Mouse (Mus musculus) forebrain, embryonic 15.5 days (tissue): ENCODE measurements around the gene Vars2. TPM values are rescaled to one million over a fixed set of nuclear protein-coding genes. Genes with fewer than 3 reads are reported as not detected.

Experiments
- ATAC-seq: fragments of 200-750 bp; cut with Nextera tagmentation; replicated peaks from 2 replicates; pipeline ENCODE4 v1.8.0; 2017; ENCODE audit warnings: mild to moderate bottlenecking, moderate TSS enrichment, moderate library complexity
- H3K27ac ChIP-seq: fragments of 300-500 bp; sonication (generic); replicated peaks from 2 replicates; pipeline ENCODE4 v1.5.1; 2015; ENCODE audit warnings: mild to moderate bottlenecking, inconsistent platforms
- H3K27me3 ChIP-seq: fragments of 300-500 bp; sonication (generic); 2 replicates; pipeline ENCODE4 v1.6.1; 2015; ENCODE audit warnings: inconsistent platforms
- H3K36me3 ChIP-seq: fragments of 300-500 bp; sonication (generic); 2 replicates; pipeline ENCODE4 v1.6.1; 2015; ENCODE audit warnings: mild to moderate bottlenecking, inconsistent platforms
- H3K4me1 ChIP-seq: fragments of 300-500 bp; sonication (generic); 2 replicates; pipeline ENCODE4 v1.6.1; 2015; ENCODE audit warnings: inconsistent platforms
- H3K4me2 ChIP-seq: fragments of 300-500 bp; sonication (generic); replicated peaks from 2 replicates; pipeline ENCODE4 v1.6.1; 2015; ENCODE audit warnings: mild to moderate bottlenecking, inconsistent platforms
- H3K4me3 ChIP-seq: fragments of 300-500 bp; sonication (generic); 2 replicates; pipeline ENCODE4 v1.5.1; 2015; ENCODE audit warnings: mild to moderate bottlenecking, inconsistent platforms
- H3K9ac ChIP-seq: fragments of 300-500 bp; sonication (generic); replicated peaks from 2 replicates; pipeline ENCODE4 v1.6.1; 2015; ENCODE audit warnings: mild to moderate bottlenecking, inconsistent platforms
- H3K9me3 ChIP-seq: fragments of 300-500 bp; sonication (generic); 2 replicates; pipeline ENCODE4 v1.6.1; 2016; ENCODE audit warnings: inconsistent platforms
- WGBS: fragments of 180-500 bp; shearing (Covaris S2); methylation state at CpG from one replicate; pipeline ENCODE4 v1.1.7; 2015; ENCODE audit warnings: mixed read lengths; 5-methylcytosine and 5-hydroxymethylcytosine counted together
- polyA plus RNA-seq: library from polyadenylated mRNA; unstranded; fragments of >200 nt; fragmentation: Nextera tagmentation; extraction: Ambion mirVana; gene quantifications from 2 replicates; pipeline ENCODE4 v1.2.1, GENCODE M21; 2015

The Vars2 gene
- polyA plus RNA-seq, 1 experiment from 2014 or later, result 18.1 TPM

DNA sequence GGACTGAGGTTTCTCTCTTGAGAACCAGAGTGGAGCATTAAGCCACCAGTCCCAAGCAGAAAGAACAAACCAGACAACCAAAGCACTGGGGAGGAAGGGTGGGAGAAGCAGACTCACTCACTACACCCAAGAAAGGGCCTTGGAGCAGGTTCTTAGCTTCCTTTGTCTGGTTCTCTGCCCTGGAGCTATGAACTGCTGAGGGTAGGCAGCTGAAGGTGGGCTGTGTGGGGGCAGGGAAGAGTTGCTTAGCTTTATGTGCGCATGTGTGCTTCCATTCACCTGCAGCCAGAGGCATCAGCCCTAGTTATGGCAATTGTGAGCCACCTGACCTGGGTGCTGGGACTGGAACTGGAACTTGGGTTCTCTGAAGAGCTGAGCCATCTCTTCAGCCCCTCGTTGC is 14.3 kb downstream of the Vars2 start:
- Histone ChIP-seq H3K27ac (no peak overlapping the region), H3K9ac (no peak overlapping the region), H3K9me3 (no peaks in the 10 kb centered on the region), H3K4me1 (no peaks in the 10 kb centered on the region), H3K36me3 (peaks cover 33% of the 10 kb centered on the region), H3K27me3 (no peaks in the 10 kb centered on the region), H3K4me2 (no peak overlapping the region), H3K4me3 (no peak overlapping the region)
- no peak for ATAC-seq
- 84% methylated on average over 2 of the region's 2 CpGs for WGBS

DNA sequence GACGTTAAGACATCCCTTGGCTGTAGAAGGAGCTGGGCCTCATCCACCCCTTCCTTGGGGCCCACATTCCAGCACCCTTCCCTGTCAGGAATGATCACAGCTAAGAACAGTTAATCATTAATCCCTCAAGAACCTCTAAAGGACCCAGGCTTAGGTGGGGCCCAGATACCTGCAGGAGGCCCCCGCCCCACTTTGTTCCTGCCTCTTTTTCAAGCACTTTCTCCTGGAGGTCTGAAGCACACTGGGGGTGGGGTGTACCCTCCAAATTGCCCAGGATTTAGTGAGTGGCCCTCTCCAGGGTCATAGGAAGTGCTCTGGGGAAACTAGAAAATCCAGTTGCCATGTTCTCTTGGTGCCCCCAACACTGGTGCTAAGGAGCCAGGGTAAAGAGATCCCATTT is 18.0 kb downstream of the Vars2 start:
- no peak for ATAC-seq
- H3K9me3 ChIP-seq, result no peaks in the 10 kb centered on the region
- no peaks in the 10 kb centered on the region; the same call in 1 of the 2 replicates for H3K27me3 ChIP-seq
- H3K36me3 ChIP-seq, result no peaks in the 10 kb centered on the region
- H3K9ac ChIP-seq, result no peak overlapping the region
- no peak overlapping the region for H3K4me3 ChIP-seq
- no peak overlapping the region for H3K27ac ChIP-seq
- no peaks in the 10 kb centered on the region for H3K4me1 ChIP-seq
- H3K4me2 ChIP-seq, result no peak overlapping the region
- 73% methylated on average over 2 of the region's 2 CpGs for WGBS

DNA sequence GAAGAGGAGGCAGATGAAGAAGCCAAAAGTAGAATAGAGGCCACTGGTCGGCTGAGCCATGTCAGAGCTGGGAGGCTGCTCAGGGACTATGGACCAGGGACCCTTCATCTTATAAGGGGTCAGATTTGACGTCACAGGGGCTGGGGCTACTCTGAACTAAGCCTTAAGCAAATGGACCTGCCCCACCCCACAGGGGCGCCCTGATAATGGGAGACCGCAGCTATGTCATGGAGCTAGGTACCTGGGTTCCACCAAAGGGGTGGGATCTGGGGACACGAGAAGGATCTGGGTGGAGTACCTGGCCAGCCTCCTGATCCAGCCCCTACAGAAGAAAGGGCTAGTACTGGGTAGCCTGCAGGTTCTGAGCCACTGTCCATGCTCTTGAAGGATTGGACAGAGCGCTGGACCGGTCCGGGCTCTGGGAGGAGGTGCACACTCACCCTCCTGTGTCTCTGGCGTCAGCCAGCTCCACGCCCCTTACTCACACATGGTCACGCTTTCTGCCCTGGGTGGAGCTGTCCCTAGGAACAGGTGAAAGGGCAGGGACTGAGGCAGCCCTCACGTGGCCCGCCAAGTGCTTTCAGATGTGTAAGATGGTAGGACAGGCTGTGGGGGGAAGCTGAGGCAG is 23.7 kb downstream of the Vars2 start, which contains the start of gene Mucl3:
TSS of gene Mucl3 (minus strand) at position 87 of the 628 bp plus-strand sequence.
- H3K4me1 ChIP-seq, result no peaks in the 10 kb centered on the region
- H3K27me3 ChIP-seq, result no peaks in the 10 kb centered on the region; the same call in 1 of the 2 replicates
- H3K27ac ChIP-seq, result no peak within 1 kb of the TSS
- WGBS, result 74% methylated on average over 13 of the region's 13 CpGs
- H3K36me3 ChIP-seq, result no peaks in the 10 kb centered on the region
- no peak within 1 kb of the TSS for H3K4me3 ChIP-seq
- H3K9ac ChIP-seq, result no peak within 1 kb of the TSS
- ATAC-seq, result no peak
- no peak within 1 kb of the TSS for H3K4me2 ChIP-seq
- no peaks in the 10 kb centered on the region for H3K9me3 ChIP-seq

DNA sequence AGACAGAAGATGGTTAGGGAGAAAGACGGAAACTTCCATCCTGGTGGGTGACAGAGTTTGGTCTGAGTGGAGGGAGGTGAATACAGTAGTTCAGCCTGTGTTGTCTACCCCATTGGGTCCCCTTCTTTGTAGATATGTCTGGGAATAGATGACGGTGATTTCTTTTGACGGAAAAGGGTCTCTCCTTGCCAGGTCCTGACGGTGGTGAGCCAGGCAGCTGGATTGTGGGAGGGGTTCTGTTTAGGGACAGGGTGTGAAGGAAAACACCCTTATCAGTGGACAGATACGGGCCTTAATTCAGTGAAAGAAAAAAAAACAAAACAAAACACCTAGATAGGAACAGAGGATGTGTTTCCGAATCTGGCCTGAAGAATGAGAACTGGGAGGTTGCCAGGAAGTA is 28.0 kb downstream of the Vars2 start:
- peaks cover 3% of the 10 kb centered on the region for H3K4me1 ChIP-seq
- no peak overlapping the region for H3K4me3 ChIP-seq
- H3K9ac ChIP-seq, result no peak overlapping the region
- no peak for ATAC-seq
- H3K36me3 ChIP-seq, result no peaks in the 10 kb centered on the region
- H3K9me3 ChIP-seq, result no peaks in the 10 kb centered on the region
- no peak overlapping the region for H3K4me2 ChIP-seq
- peaks cover 4% of the 10 kb centered on the region; the same call in 1 of the 2 replicates for H3K27me3 ChIP-seq
- no peak overlapping the region for H3K27ac ChIP-seq
- WGBS, result 89% methylated on average over 6 of the region's 6 CpGs

- Histone ChIP-seq H3K4me1 (peaks cover 3% of the 10 kb centered on the region), H3K9ac (no peak overlapping the region), H3K36me3 (no peaks in the 10 kb centered on the region), H3K4me2 (0 out of 2 replicates have a peak overlapping the region, but pooled peaks have one; percentile 16), H3K27me3 (peaks cover 4% of the 10 kb centered on the region; the same call in 1 of the 2 replicates), H3K4me3 (no peak overlapping the region), H3K9me3 (no peaks in the 10 kb centered on the region), H3K27ac (no peak overlapping the region)
- WGBS, result 33% methylated on average over 14 of the region's 14 CpGs
- peak; percentile 68; the same call in 1 of the 2 replicates for ATAC-seq
Measured at GRCm38 (mm10) chr17:35638475-35639190, 28.8 kb downstream of the Vars2 start.

GRCm38 (mm10) chr17:35636363-35636762 is 31.0 kb downstream of the Vars2 start:
- Histone ChIP-seq H3K27ac (no peak overlapping the region), H3K4me2 (no peak overlapping the region), H3K9ac (no peak overlapping the region), H3K4me3 (no peak overlapping the region), H3K27me3 (peaks cover 4% of the 10 kb centered on the region; the same call in 1 of the 2 replicates), H3K4me1 (peaks cover 3% of the 10 kb centered on the region), H3K9me3 (no peaks in the 10 kb centered on the region), H3K36me3 (no peaks in the 10 kb centered on the region)
- 38% methylated on average over 5 of the region's 5 CpGs for WGBS
- ATAC-seq, result no peak

- Histone ChIP-seq H3K4me3 (peak overlapping the region; percentile 45), H3K27me3 (peaks cover 4% of the 10 kb centered on the region; the same call in 1 of the 2 replicates), H3K9me3 (no peaks in the 10 kb centered on the region), H3K27ac (no peak overlapping the region), H3K4me1 (peaks cover 3% of the 10 kb centered on the region), H3K36me3 (no peaks in the 10 kb centered on the region), H3K4me2 (peak overlapping the region; percentile 74), H3K9ac (peak overlapping the region; percentile 34; the same call in 1 of the 2 replicates)
- WGBS, result 0% methylated on average over 15 of the region's 15 CpGs
- ATAC-seq, result peak; percentile 78
Measured at GRCm38 (mm10) chr17:35635699-35636111, 31.7 kb downstream of the Vars2 start.

DNA sequence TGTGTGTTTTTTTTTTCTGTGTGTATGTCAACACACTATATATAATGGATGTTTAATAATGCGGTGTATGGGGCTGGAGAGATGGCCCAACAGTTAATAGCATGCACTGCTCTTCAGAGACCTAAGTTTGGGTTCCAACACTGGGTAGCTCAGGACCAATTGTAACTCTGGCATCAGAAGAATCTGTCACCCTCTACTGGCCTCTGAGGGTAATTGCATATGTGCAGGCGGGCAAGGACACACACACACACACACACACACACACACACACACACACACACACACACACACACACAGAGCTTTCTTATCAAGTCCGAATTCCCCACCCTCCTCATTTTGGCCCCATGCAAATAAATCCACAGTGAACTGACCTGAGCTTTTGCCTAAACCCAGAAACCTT is 32.2 kb downstream of the Vars2 start:
- Histone ChIP-seq H3K27me3 (peaks cover 4% of the 10 kb centered on the region; the same call in 1 of the 2 replicates), H3K9ac (no peak overlapping the region), H3K4me3 (no peak overlapping the region; the same call in 1 of the 2 replicates), H3K36me3 (no peaks in the 10 kb centered on the region), H3K9me3 (no peaks in the 10 kb centered on the region), H3K4me1 (peaks cover 3% of the 10 kb centered on the region), H3K27ac (no peak overlapping the region), H3K4me2 (no peak overlapping the region)
- whole genome bisulfite sequencing, result 76% methylated on average over 3 of the region's 3 CpGs
- no peak for ATAC-seq

- no peaks in the 10 kb centered on the region for H3K9me3 ChIP-seq
- no peak overlapping the region for H3K9ac ChIP-seq
- H3K27me3 ChIP-seq, result peaks cover 4% of the 10 kb centered on the region; the same call in 1 of the 2 replicates
- H3K27ac ChIP-seq, result no peak overlapping the region
- no peaks in the 10 kb centered on the region for H3K36me3 ChIP-seq
- 4% methylated on average over 1 of the region's 1 CpGs for WGBS
- ATAC-seq, result no peak; the same call in 1 of the 2 replicates
- peaks cover 3% of the 10 kb centered on the region for H3K4me1 ChIP-seq
- no peak overlapping the region for H3K4me3 ChIP-seq
- no peak overlapping the region for H3K4me2 ChIP-seq
Measured at GRCm38 (mm10) chr17:35633992-35634391, 33.4 kb downstream of the Vars2 start.

DNA sequence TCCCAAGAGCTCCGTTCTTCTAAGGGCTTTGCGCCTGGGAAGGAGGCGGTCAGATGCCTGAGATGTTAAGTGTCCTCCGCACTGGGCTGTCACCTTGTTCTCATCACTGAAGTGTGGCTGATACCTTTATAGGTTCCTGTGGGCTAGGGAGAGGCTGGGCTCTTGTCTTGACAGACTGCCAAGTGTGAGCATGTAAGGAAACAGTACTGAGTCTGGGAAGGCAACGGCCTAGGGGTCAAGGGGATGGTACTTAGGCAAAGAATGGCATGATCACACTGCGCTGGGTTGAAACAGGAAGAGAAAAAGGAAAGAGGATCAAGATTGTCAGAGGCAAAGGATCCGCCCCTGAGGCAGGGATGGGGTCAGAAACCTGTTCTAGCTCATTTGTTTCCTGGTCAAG is 40.9 kb downstream of the Vars2 start, which contains the start of gene Gm9573:
TSS of gene Gm9573 (minus strand) at position 101 of the 400 bp plus-strand sequence.
- H3K4me1 ChIP-seq, result no peaks in the 10 kb centered on the region
- no peaks in the 10 kb centered on the region for H3K36me3 ChIP-seq
- no peak for ATAC-seq
- no peak within 1 kb of the TSS for H3K9ac ChIP-seq
- H3K27me3 ChIP-seq, result no peaks in the 10 kb centered on the region
- H3K27ac ChIP-seq, result no peak within 1 kb of the TSS
- no peak within 1 kb of the TSS for H3K4me3 ChIP-seq
- WGBS, result 91% methylated on average over 7 of the region's 7 CpGs
- no peak within 1 kb of the TSS for H3K4me2 ChIP-seq
- no peaks in the 10 kb centered on the region for H3K9me3 ChIP-seq

DNA sequence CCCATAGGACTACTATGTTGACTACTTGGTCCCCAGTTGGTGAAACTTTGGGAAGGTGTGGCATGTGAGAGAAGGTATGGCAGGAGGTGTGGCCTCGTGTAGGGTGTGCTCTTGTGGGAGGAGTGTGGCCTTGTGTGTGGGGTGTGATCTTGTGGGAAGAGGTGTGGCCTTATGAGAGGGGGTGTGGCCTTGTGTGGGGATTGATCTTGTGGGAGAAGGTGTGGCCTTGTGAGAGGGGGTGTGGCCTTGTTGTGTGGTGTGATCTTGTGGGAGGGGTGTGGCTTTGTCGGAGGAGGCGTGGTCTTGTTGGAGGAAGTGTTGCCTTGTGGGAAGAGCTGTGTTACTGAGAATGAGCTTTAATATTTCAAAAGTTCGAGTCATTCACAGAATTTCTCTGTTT is 50.3 kb downstream of the Vars2 start:
- Histone ChIP-seq H3K9ac (no peak overlapping the region), H3K36me3 (no peaks in the 10 kb centered on the region), H3K4me2 (no peak overlapping the region), H3K4me3 (no peak overlapping the region), H3K4me1 (no peaks in the 10 kb centered on the region), H3K27ac (no peak overlapping the region), H3K9me3 (no peaks in the 10 kb centered on the region), H3K27me3 (no peaks in the 10 kb centered on the region)
- WGBS, result 86% methylated on average over 4 of the region's 4 CpGs
- no peak for ATAC-seq
